Mouse (Mus musculus): ENCODE data around the gene Limch1. TPM values are rescaled to one million over a fixed set of nuclear protein-coding genes. Genes with fewer than 3 reads are reported as not detected.

The Limch1 gene
- polyA plus RNA-seq, 2 experiments, result 0.54 to 1.2 TPM

- WGBS (ENCODE audit: insufficient replicate concordance), result 66% methylated on average over 4 of the region's 4 CpGs
- Histone ChIP-seq H3K9me3 (ENCODE audit: control insufficient read depth, low read length) (no peaks in the 10 kb centered on the region), H3K27ac (no peak overlapping the region), H3K9ac (replicated peaks) (no peak overlapping the region), H3K4me1 (replicated peaks; ENCODE audit: control insufficient read depth in 2 of 2, insufficient read depth in 2 of 2, low read length in 1 of 2) (0 out of 4 replicates have a peak, but pooled peaks cover 0 to 3% of the 10 kb centered on the region in 2 experiments), H3K4me3 (ENCODE audit: insufficient read depth in 1 of 2, low read depth in 2 of 2, low read length in 2 of 2) (no peak overlapping the region), H3K27me3 (ENCODE audit: control insufficient read depth, insufficient read depth, low read length) (no peaks in the 10 kb centered on the region), H3K36me3 (replicated peaks; ENCODE audit: control insufficient read depth, insufficient read depth, low read depth) (no peaks in the 10 kb centered on the region), H3K4me2 (ENCODE audit: low read depth) (no peak overlapping the region)
- ATAC-seq (ENCODE audit: insufficient read depth) (no peak), DNase-seq (ENCODE audit: low read depth in 3 of 3, low spot score in 3 of 3) (no peak)
- TF ChIP-seq CTCF (IDR thresholded peaks at IDR 0.05; ENCODE audit: low read depth), result no peak
- no peak for TF ChIP-seq EP300 (IDR thresholded peaks at IDR 0.05; ENCODE audit: low read depth)
These were observed 138.9 kb downstream of the Limch1 start for GRCm38 (mm10) chr5:66884505-66884904.

GRCm38 (mm10) chr5:66886410-66887120 is 140.9 kb downstream of the Limch1 start:
- ATAC-seq (ENCODE audit: insufficient read depth), result no peak
- 0 out of 4 replicates have a peak, but pooled peaks cover 0 to 3% of the 10 kb centered on the region in 2 experiments for H3K4me1 ChIP-seq (replicated peaks; ENCODE audit: control insufficient read depth in 2 of 2, insufficient read depth in 2 of 2, low read length in 1 of 2)
- no peaks in the 10 kb centered on the region for H3K36me3 ChIP-seq (replicated peaks; ENCODE audit: control insufficient read depth, insufficient read depth, low read depth)
- WGBS (ENCODE audit: insufficient replicate concordance), result 49% methylated on average over 5 of the region's 5 CpGs
- no peaks in the 10 kb centered on the region for H3K9me3 ChIP-seq (ENCODE audit: control insufficient read depth, low read length)
- H3K9ac ChIP-seq (replicated peaks), result no peak overlapping the region
- H3K4me3 ChIP-seq (ENCODE audit: insufficient read depth in 1 of 2, low read depth in 2 of 2, low read length in 2 of 2), result no peak overlapping the region
- H3K4me2 ChIP-seq (ENCODE audit: low read depth), result no peak overlapping the region
- no peak overlapping the region for H3K27ac ChIP-seq
- no peaks in the 10 kb centered on the region for H3K27me3 ChIP-seq (ENCODE audit: control insufficient read depth, insufficient read depth, low read length)
- no peak for DNase-seq (ENCODE audit: low read depth in 3 of 3, low spot score in 3 of 3)
- TF ChIP-seq CTCF (IDR thresholded peaks at IDR 0.05; ENCODE audit: low read depth), result no peak
- no peak for TF ChIP-seq EP300 (IDR thresholded peaks at IDR 0.05; ENCODE audit: low read depth)

- DNase-seq (ENCODE audit: low read depth in 3 of 3, low spot score in 3 of 3) (no peak), ATAC-seq (ENCODE audit: insufficient read depth) (no peak)
- Histone ChIP-seq H3K4me1 (replicated peaks; ENCODE audit: control insufficient read depth in 2 of 2, insufficient read depth in 2 of 2, low read length in 1 of 2) (no peaks in the 10 kb centered on the region), H3K9me3 (ENCODE audit: control insufficient read depth, low read length) (no peaks in the 10 kb centered on the region), H3K27ac (no peak overlapping the region), H3K4me2 (ENCODE audit: low read depth) (no peak overlapping the region), H3K36me3 (replicated peaks; ENCODE audit: control insufficient read depth, insufficient read depth, low read depth) (no peaks in the 10 kb centered on the region), H3K9ac (replicated peaks) (no peak overlapping the region), H3K4me3 (ENCODE audit: insufficient read depth in 1 of 2, low read depth in 2 of 2, low read length in 2 of 2) (no peak overlapping the region), H3K27me3 (ENCODE audit: control insufficient read depth, insufficient read depth, low read length) (no peaks in the 10 kb centered on the region)
- TF ChIP-seq CTCF (IDR thresholded peaks at IDR 0.05; ENCODE audit: low read depth) (no peak), EP300 (IDR thresholded peaks at IDR 0.05; ENCODE audit: low read depth) (no peak)
- WGBS (ENCODE audit: insufficient replicate concordance), result 54% methylated on average over 5 of the region's 5 CpGs
These were observed 142.4 kb downstream of the Limch1 start for GRCm38 (mm10) chr5:66888061-66888460.

DNA sequence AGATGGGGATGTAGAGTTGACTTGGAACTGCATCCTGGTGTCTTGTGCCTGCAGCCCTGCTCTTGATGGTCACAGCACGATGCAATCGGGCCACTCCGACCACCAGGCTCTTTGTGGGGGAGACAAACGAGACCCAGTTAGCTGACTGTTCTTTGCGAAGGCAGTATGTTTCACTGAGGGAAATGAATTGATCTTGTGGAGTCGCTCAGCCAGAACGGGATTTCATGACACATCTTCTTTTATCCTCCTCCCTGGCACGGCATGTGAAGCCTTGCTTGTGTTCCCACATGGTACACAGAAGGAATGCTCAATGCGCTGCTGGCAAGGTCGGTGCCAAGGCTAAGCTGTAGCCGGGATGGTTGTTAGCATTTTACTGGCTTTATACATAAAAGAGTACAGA is 143.7 kb downstream of the Limch1 start:
- no peak for ATAC-seq (ENCODE audit: insufficient read depth)
- WGBS (ENCODE audit: insufficient replicate concordance), result 76% methylated on average over 11 of the region's 11 CpGs

DNA sequence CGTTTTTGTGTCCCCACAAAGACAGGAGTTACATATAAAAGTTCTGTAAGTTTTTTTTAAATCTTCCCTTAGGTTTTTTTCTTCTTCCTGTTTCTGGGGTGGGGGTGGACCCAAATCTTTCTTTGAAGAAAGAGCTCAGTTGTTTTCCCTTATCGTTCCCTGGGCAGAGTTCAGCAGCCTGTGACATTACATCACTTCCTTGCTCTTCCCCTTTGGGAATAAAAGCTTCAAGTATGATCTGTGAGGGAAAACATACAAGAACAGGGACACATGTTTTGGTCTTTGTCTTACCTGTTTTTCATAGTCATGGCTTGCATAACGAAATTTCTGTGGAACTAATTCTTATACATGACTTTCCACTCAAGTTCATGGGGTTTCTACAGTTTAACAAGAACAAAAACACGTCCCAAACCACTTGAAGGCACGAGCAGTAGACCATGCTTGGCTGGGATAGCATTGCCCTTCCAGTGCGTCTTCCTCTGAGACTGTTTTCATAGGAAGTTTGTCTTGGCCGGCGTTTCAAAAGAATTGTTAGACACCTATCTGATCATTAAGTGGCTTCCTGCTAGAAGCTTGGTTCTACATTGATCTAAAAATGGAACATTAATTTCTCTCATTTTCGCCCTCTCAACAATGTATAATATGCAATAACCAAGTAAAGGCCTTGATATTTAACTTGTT is 150.0 kb downstream of the Limch1 start:
- no peak for TF ChIP-seq EP300 (IDR thresholded peaks at IDR 0.05; ENCODE audit: low read depth)
- no peak for TF ChIP-seq CTCF (IDR thresholded peaks at IDR 0.05; ENCODE audit: low read depth)
- H3K4me3 ChIP-seq (ENCODE audit: insufficient read depth in 1 of 2, low read depth in 2 of 2, low read length in 2 of 2), result no peak overlapping the region
- WGBS (ENCODE audit: insufficient replicate concordance), result 25% methylated on average over 9 of the region's 9 CpGs
- H3K4me2 ChIP-seq (ENCODE audit: low read depth), result no peak overlapping the region
- H3K9me3 ChIP-seq (ENCODE audit: control insufficient read depth, low read length), result no peaks in the 10 kb centered on the region
- ATAC-seq (ENCODE audit: insufficient read depth) (no peak), DNase-seq (ENCODE audit: low read depth in 3 of 3, low spot score in 3 of 3) (no peak)
- no peak overlapping the region for H3K27ac ChIP-seq
- H3K4me1 ChIP-seq (replicated peaks; ENCODE audit: control insufficient read depth in 2 of 2, insufficient read depth in 2 of 2, low read length in 1 of 2), result no peaks in the 10 kb centered on the region
- H3K36me3 ChIP-seq (replicated peaks; ENCODE audit: control insufficient read depth, insufficient read depth, low read depth), result no peaks in the 10 kb centered on the region
- no peaks in the 10 kb centered on the region for H3K27me3 ChIP-seq (ENCODE audit: control insufficient read depth, insufficient read depth, low read length)
- H3K9ac ChIP-seq (replicated peaks), result no peak overlapping the region

More for the DNA sequence above, 143.7 kb downstream of the Limch1 start:
- Histone ChIP-seq H3K36me3 (replicated peaks; ENCODE audit: control insufficient read depth, insufficient read depth, low read depth) (no peaks in the 10 kb centered on the region), H3K27ac (no peak overlapping the region), H3K9me3 (ENCODE audit: control insufficient read depth, low read length) (no peaks in the 10 kb centered on the region), H3K4me1 (replicated peaks; ENCODE audit: control insufficient read depth in 2 of 2, insufficient read depth in 2 of 2, low read length in 1 of 2) (no peaks in the 10 kb centered on the region), H3K9ac (replicated peaks) (no peak overlapping the region), H3K4me2 (ENCODE audit: low read depth) (no peak overlapping the region), H3K27me3 (ENCODE audit: control insufficient read depth, insufficient read depth, low read length) (no peaks in the 10 kb centered on the region), H3K4me3 (ENCODE audit: insufficient read depth in 1 of 2, low read depth in 2 of 2, low read length in 2 of 2) (no peak overlapping the region)
- no peak for TF ChIP-seq EP300 (IDR thresholded peaks at IDR 0.05; ENCODE audit: low read depth)
- no peak for TF ChIP-seq CTCF (IDR thresholded peaks at IDR 0.05; ENCODE audit: low read depth)
- DNase-seq (ENCODE audit: low read depth in 3 of 3, low spot score in 3 of 3), result no peak

All from liver, embryonic 14.5 days (tissue).